Mouse (Mus musculus): ENCODE data around the gene Ankdd1a. TPM values are rescaled to one million over a fixed set of nuclear protein-coding genes. Genes with fewer than 3 reads are reported as not detected.
A peak's percentile ranks its signal among the peaks of the same experiment; 100 is the strongest.

The Ankdd1a gene
- polyA plus RNA-seq, 1 experiment from 2014 or later: not detected

DNA sequence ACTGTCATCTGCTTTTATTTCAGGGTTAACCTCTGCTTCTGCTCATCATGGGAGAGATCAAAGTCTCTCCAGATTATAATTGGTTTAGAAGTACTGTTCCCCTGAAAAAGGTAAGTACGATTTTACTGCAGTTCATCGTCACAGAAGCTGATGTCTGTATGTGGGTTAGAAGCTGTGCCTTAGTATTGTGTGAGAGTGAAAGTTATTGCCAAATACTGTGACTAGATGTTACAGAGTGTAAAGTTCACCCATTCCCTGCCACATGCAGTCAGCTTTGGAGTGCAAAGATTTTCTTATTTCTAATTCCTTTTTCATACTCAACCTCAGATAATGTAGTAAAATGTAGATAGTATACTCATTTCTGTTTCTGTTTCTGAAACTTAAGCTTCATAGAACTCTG, 54.8 kb downstream of the Ankdd1a start:
- 94% methylated on average over 2 of the region's 2 CpGs for WGBS

DNA sequence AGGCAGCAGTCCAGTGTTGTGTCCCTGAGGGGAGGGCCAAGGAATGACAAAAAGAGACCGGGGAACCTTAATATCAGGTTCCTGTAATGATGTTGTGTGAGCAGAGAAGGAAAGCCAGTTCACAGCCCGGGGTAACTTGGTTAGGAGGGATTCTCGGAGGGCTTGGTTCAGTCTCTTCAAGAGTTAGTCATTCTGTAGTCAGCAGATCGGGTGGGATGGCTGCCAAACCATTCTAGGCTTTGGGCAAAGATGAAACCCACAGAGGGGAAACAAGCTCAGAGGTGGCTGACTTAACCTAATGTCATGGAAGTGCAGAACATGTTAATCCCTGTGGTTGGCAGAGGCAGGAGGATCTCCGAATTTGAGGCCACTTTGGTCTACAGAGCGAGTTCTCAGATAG, 55.8 kb downstream of the Ankdd1a start:
- Histone ChIP-seq H3K4me1 (replicated peaks; ENCODE audit: control insufficient read depth, insufficient read depth, low read length) (peaks cover 15% of the 10 kb centered on the region), H3K4me3 (ENCODE audit: low read depth, low read length) (no peak overlapping the region), H3K27me3 (replicated peaks; ENCODE audit: control insufficient read depth, insufficient read depth, low read length) (no peaks in the 10 kb centered on the region), H3K4me2 (ENCODE audit: low read length) (no peak overlapping the region), H3K27ac (ENCODE audit: low read depth) (no peak overlapping the region), H3K9ac (ENCODE audit: low read length) (no peak overlapping the region), H3K9me3 (ENCODE audit: control insufficient read depth, low read length) (no peaks in the 10 kb centered on the region), H3K36me3 (ENCODE audit: control insufficient read depth, insufficient read depth, low read length) (peaks cover 10% of the 10 kb centered on the region)
- DNase-seq (ENCODE audit: low spot score) (no peak), ATAC-seq (replicated peaks; ENCODE audit: low FRiP score, low TSS enrichment, low read depth) (no peak)
- 95% methylated on average over 6 of the region's 6 CpGs for WGBS

More for the DNA sequence above, 54.8 kb downstream of the Ankdd1a start:
- no peak overlapping the region for H3K27ac ChIP-seq (ENCODE audit: low read depth)
- H3K4me3 ChIP-seq (ENCODE audit: low read depth, low read length): no peak overlapping the region
- ATAC-seq (replicated peaks; ENCODE audit: low FRiP score, low TSS enrichment, low read depth): no peak
- peaks cover 20% of the 10 kb centered on the region for H3K36me3 ChIP-seq (ENCODE audit: control insufficient read depth, insufficient read depth, low read length)
- H3K4me2 ChIP-seq (ENCODE audit: low read length): no peak overlapping the region
- peaks cover 12% of the 10 kb centered on the region for H3K4me1 ChIP-seq (replicated peaks; ENCODE audit: control insufficient read depth, insufficient read depth, low read length)
- no peak overlapping the region for H3K9ac ChIP-seq (ENCODE audit: low read length)
- no peak for DNase-seq (ENCODE audit: low spot score)
- H3K9me3 ChIP-seq (ENCODE audit: control insufficient read depth, low read length): no peaks in the 10 kb centered on the region
- H3K27me3 ChIP-seq (replicated peaks; ENCODE audit: control insufficient read depth, insufficient read depth, low read length): no peaks in the 10 kb centered on the region

DNA sequence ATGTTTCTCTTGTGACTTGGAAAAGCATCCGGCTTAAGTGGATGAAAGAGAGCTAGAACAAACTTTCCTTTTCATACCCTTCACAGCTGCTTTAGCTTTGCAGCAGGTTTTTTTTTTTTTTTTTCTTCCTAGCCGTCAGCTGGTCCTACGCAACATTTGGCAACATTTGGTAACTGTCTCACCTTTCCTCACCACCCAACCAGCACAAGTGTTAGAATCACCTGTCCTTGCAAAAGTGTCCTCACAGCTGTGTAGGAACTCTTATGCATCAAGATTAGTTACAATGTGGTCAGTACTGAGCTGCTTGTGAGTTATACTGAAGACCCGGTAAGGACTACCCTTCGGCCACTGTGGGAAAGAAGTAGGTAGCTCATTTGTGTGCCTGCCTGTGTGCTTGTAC, 57.4 kb downstream of the Ankdd1a start:
- no peak overlapping the region for H3K4me2 ChIP-seq (ENCODE audit: low read length)
- ATAC-seq (replicated peaks; ENCODE audit: low FRiP score, low TSS enrichment, low read depth): no peak
- no peak overlapping the region for H3K4me3 ChIP-seq (ENCODE audit: low read depth, low read length)
- peaks cover 15% of the 10 kb centered on the region for H3K4me1 ChIP-seq (replicated peaks; ENCODE audit: control insufficient read depth, insufficient read depth, low read length)
- no peaks in the 10 kb centered on the region for H3K9me3 ChIP-seq (ENCODE audit: control insufficient read depth, low read length)
- H3K27ac ChIP-seq (ENCODE audit: low read depth): no peak overlapping the region
- no peaks in the 10 kb centered on the region for H3K27me3 ChIP-seq (replicated peaks; ENCODE audit: control insufficient read depth, insufficient read depth, low read length)
- peaks cover 6% of the 10 kb centered on the region for H3K36me3 ChIP-seq (ENCODE audit: control insufficient read depth, insufficient read depth, low read length)
- 81% methylated on average over 5 of the region's 5 CpGs for WGBS
- H3K9ac ChIP-seq (ENCODE audit: low read length): no peak overlapping the region
- DNase-seq (ENCODE audit: low spot score): no peak

DNA sequence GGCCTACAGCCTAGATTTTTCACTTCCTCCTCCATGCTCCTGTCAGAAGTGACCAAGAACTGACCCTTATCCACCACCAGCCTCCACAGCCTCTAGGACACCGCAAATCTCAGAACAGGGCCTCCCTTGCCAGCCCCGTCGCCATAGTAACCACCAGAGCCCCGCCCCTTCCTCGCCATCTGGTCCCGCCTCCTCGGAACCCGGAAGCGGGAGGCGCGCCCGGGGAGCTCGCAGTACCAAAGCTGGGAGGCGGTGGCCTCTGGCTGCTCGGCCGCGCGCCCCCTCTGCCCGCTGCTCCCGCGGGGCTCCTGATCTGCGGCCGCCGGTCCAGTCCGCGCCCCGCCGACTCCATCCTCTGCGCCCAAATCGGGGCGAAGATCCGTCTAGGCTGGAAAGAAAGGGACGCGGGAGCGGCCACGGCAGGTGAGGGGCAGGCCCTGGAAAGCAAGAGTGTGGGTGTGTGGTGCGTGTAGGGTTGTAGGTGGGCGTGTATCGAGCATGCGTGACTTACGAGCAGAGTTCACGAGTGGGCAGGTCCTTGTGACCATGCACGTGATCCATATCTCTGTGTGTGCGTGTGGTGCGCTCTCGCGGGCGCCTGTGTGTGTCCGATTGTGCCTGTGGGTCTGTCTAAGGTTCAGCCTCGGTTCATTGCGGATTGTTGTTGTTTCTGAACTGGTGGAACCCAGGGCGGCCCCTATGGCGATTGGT, 59.1 kb downstream of the Ankdd1a start, which contains the start of gene Spg21:
Gene Spg21 (plus strand): TSS at position 216 of the 711 bp plus-strand sequence.
- under 1% methylated on average over 48 of the region's 53 CpGs for WGBS
- DNase-seq (ENCODE audit: low spot score): peak; percentile 99
- no peaks in the 10 kb centered on the region for H3K27me3 ChIP-seq (replicated peaks; ENCODE audit: control insufficient read depth, insufficient read depth, low read length)
- peak within 1 kb of the TSS; percentile 79 for H3K9ac ChIP-seq (ENCODE audit: low read length)
- H3K4me3 ChIP-seq (ENCODE audit: low read depth, low read length): peak within 1 kb of the TSS; percentile 95
- ATAC-seq (replicated peaks; ENCODE audit: low FRiP score, low TSS enrichment, low read depth): peak; percentile 98
- peak within 1 kb of the TSS; percentile 79 for H3K27ac ChIP-seq (ENCODE audit: low read depth)
- H3K9me3 ChIP-seq (ENCODE audit: control insufficient read depth, low read length): no peaks in the 10 kb centered on the region
- H3K4me2 ChIP-seq (ENCODE audit: low read length): peak within 1 kb of the TSS; percentile 70
- no peaks in the 10 kb centered on the region; the same call in 1 of the 2 replicates for H3K36me3 ChIP-seq (ENCODE audit: control insufficient read depth, insufficient read depth, low read length)
- peaks cover 15% of the 10 kb centered on the region for H3K4me1 ChIP-seq (replicated peaks; ENCODE audit: control insufficient read depth, insufficient read depth, low read length)

DNA sequence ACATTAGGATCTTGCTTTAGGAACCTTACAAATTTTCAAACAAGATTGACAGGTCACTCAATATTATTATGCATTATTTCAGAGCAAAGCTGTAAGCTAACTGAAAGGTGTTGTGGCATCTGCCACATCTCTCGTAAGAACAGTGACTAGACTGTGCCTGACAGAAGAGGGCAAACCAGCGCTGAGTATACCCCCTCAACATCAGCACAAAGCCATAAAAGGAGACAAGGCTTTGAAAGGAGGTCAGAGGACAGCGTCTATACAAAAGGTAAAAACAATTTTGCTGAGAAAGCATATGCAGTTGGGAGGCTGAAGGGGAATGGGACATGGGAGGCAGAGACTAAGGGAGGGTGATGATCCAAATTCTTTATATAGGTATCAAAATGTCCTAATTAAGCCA, 59.8 kb downstream of the Ankdd1a start:
- Histone ChIP-seq H3K4me3 (ENCODE audit: low read depth, low read length) (peak overlapping the region; percentile 95), H3K27ac (ENCODE audit: low read depth) (peak overlapping the region; percentile 79), H3K27me3 (replicated peaks; ENCODE audit: control insufficient read depth, insufficient read depth, low read length) (no peaks in the 10 kb centered on the region), H3K4me1 (replicated peaks; ENCODE audit: control insufficient read depth, insufficient read depth, low read length) (peaks cover 15% of the 10 kb centered on the region), H3K36me3 (ENCODE audit: control insufficient read depth, insufficient read depth, low read length) (no peaks in the 10 kb centered on the region), H3K4me2 (ENCODE audit: low read length) (peak overlapping the region; percentile 70), H3K9me3 (ENCODE audit: control insufficient read depth, low read length) (no peaks in the 10 kb centered on the region), H3K9ac (ENCODE audit: low read length) (peak overlapping the region; percentile 79)
- 44% methylated on average over 3 of the region's 3 CpGs for WGBS
- ATAC-seq (replicated peaks; ENCODE audit: low FRiP score, low TSS enrichment, low read depth) (0 out of 2 replicates have a peak, but pooled peaks have one; percentile 2), DNase-seq (ENCODE audit: low spot score) (peak; percentile 52)

DNA sequence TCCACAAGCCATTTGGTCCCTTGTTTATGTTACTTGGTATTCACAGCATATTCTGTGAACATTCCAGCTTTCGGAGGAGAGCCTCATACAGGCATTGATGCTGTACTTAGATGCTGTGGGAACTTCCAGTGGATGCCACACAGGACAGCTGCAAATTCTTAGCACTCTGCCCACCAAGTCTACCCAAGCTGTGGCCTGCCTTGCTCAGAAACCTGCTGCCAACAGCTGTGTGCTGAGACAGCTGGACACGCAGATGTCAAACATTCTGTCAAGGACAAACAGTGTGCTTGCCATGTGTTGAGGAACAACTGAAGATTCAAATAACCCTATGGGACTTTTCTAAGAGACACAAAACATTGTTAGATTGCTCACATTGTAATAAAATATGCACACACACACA, 61.0 kb downstream of the Ankdd1a start:
- H3K4me3 ChIP-seq (ENCODE audit: low read depth, low read length): no peak overlapping the region
- WGBS: 78% methylated on average over 2 of the region's 2 CpGs
- peaks cover 15% of the 10 kb centered on the region for H3K4me1 ChIP-seq (replicated peaks; ENCODE audit: control insufficient read depth, insufficient read depth, low read length)
- no peak for ATAC-seq (replicated peaks; ENCODE audit: low FRiP score, low TSS enrichment, low read depth)
- no peaks in the 10 kb centered on the region for H3K36me3 ChIP-seq (ENCODE audit: control insufficient read depth, insufficient read depth, low read length)
- H3K27ac ChIP-seq (ENCODE audit: low read depth): no peak overlapping the region
- H3K4me2 ChIP-seq (ENCODE audit: low read length): no peak overlapping the region
- no peaks in the 10 kb centered on the region for H3K27me3 ChIP-seq (replicated peaks; ENCODE audit: control insufficient read depth, insufficient read depth, low read length)
- no peaks in the 10 kb centered on the region for H3K9me3 ChIP-seq (ENCODE audit: control insufficient read depth, low read length)
- DNase-seq (ENCODE audit: low spot score): no peak
- no peak overlapping the region for H3K9ac ChIP-seq (ENCODE audit: low read length)

DNA sequence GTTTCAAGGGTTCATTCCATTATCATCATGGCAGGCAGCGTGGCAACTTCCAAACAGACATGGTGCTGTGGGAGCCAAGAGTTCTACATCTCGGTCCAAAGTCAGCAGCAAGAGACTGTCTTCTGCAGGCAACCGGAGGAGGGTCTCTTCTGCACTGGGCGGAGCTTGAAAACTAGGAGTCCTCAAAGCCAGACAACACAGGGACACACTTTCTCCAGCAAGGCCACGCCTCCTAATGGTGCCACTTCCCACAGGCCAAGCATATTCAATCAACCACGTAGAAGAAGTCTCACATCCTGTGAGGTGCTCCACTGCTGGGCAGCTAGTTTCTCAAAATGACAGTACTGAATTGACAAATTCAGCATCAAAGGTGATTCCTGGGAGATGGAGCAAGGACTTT, 72.0 kb downstream of the Ankdd1a start:
- Histone ChIP-seq H3K9ac (ENCODE audit: low read length) (no peak overlapping the region), H3K4me1 (replicated peaks; ENCODE audit: control insufficient read depth, insufficient read depth, low read length) (no peaks in the 10 kb centered on the region), H3K36me3 (ENCODE audit: control insufficient read depth, insufficient read depth, low read length) (peaks cover 79% of the 10 kb centered on the region), H3K4me3 (ENCODE audit: low read depth, low read length) (no peak overlapping the region), H3K9me3 (ENCODE audit: control insufficient read depth, low read length) (no peaks in the 10 kb centered on the region), H3K27me3 (replicated peaks; ENCODE audit: control insufficient read depth, insufficient read depth, low read length) (no peaks in the 10 kb centered on the region), H3K27ac (ENCODE audit: low read depth) (no peak overlapping the region), H3K4me2 (ENCODE audit: low read length) (no peak overlapping the region)
- 88% methylated on average over 6 of the region's 6 CpGs for WGBS
- no peak for ATAC-seq (replicated peaks; ENCODE audit: low FRiP score, low TSS enrichment, low read depth)
- DNase-seq (ENCODE audit: low spot score): no peak

DNA sequence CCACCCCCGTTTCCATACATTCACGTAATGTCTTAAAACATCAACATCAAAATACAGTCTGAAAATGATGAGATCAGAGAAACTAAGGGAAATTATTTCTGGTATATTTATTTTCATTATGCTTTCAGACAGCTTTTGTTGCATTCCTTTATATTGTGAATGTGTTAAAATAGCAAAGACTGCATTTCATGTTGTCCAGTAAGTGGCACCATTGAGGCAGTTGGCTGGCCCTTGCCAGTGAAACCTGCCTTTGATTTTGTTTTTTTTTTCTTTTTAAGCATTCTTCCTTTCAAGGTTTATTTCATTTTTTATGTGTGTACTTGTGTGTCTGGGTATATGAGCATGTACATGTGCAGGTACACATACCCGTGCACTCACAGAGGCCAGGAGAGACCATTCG, 75.3 kb downstream of the Ankdd1a start:
- no peak overlapping the region for H3K27ac ChIP-seq (ENCODE audit: low read depth)
- H3K9me3 ChIP-seq (ENCODE audit: control insufficient read depth, low read length): no peaks in the 10 kb centered on the region
- H3K36me3 ChIP-seq (ENCODE audit: control insufficient read depth, insufficient read depth, low read length): peaks cover 77% of the 10 kb centered on the region
- H3K9ac ChIP-seq (ENCODE audit: low read length): no peak overlapping the region
- DNase-seq (ENCODE audit: low spot score) (no peak), ATAC-seq (replicated peaks; ENCODE audit: low FRiP score, low TSS enrichment, low read depth) (no peak)
- H3K4me2 ChIP-seq (ENCODE audit: low read length): no peak overlapping the region
- WGBS: 95% methylated on average over 4 of the region's 4 CpGs
- H3K4me3 ChIP-seq (ENCODE audit: low read depth, low read length): no peak overlapping the region
- no peaks in the 10 kb centered on the region for H3K4me1 ChIP-seq (replicated peaks; ENCODE audit: control insufficient read depth, insufficient read depth, low read length)
- no peaks in the 10 kb centered on the region for H3K27me3 ChIP-seq (replicated peaks; ENCODE audit: control insufficient read depth, insufficient read depth, low read length)

Measured in intestine, embryonic 14.5 days (tissue).